Mouse (Mus musculus): Measurements from ENCODE around the gene Syngr1.

Syngr1 gene

GRCm38 (mm10) chr15:80088637-80089036 lies 2.5 kb upstream of the Syngr1 start:
- in situ Hi-C loops (cut with MseI, MboI): no loop called here

GRCm38 (mm10) chr15:80090155-80090554 lies 979 bp upstream of the Syngr1 start:
- in situ Hi-C loops (cut with MseI, MboI): no loop called here

- in situ Hi-C loops (cut with MseI, MboI): no loop called here
Observed at GRCm38 (mm10) chr15:80090741-80091120, 403 bp upstream of the Syngr1 start.

GRCm38 (mm10) chr15:80092041-80092441 lies 907 bp downstream of the Syngr1 start:
- in situ Hi-C loops (cut with MseI, MboI): no loop called here

GRCm38 (mm10) chr15:80092599-80092998 lies 1.5 kb downstream of the Syngr1 start:
- in situ Hi-C loops (cut with MseI, MboI): no loop called here

- in situ Hi-C loops (cut with MseI, MboI): no loop called here
Observed at GRCm38 (mm10) chr15:80094201-80094600, 3.1 kb downstream of the Syngr1 start.

GRCm38 (mm10) chr15:80095596-80095995 lies 4.5 kb downstream of the Syngr1 start:
- in situ Hi-C loops (cut with MseI, MboI): no loop called here

- in situ Hi-C loops (cut with MseI, MboI): no loop called here
Observed at GRCm38 (mm10) chr15:80096406-80096805, 5.3 kb downstream of the Syngr1 start.

- in situ Hi-C loops (cut with MseI, MboI): no loop called here
Observed at GRCm38 (mm10) chr15:80096946-80097881, 6.1 kb downstream of the Syngr1 start.

- in situ Hi-C loops (cut with MseI, MboI): no loop called here
Observed at GRCm38 (mm10) chr15:80097999-80098461, 6.9 kb downstream of the Syngr1 start.

GRCm38 (mm10) chr15:80098809-80099208 lies 7.7 kb downstream of the Syngr1 start:
- in situ Hi-C loops (cut with MseI, MboI): no loop called here

GRCm38 (mm10) chr15:80099477-80099876 lies 8.3 kb downstream of the Syngr1 start:
- in situ Hi-C loops (cut with MseI, MboI): no loop called here

GRCm38 (mm10) chr15:80100196-80100595 lies 9.1 kb downstream of the Syngr1 start:
- in situ Hi-C loops (cut with MseI, MboI): no loop called here

- in situ Hi-C loops (cut with MseI, MboI): no loop called here
Observed at GRCm38 (mm10) chr15:80100871-80101270, 9.7 kb downstream of the Syngr1 start.

- in situ Hi-C loops (cut with MseI, MboI): no loop called here
Observed at GRCm38 (mm10) chr15:80101503-80101902, 10.4 kb downstream of the Syngr1 start.

GRCm38 (mm10) chr15:80102495-80102894 lies 11.4 kb downstream of the Syngr1 start:
- in situ Hi-C loops (cut with MseI, MboI): no loop called here

GRCm38 (mm10) chr15:80105490-80106410 lies 14.6 kb downstream of the Syngr1 start:
- in situ Hi-C loops (cut with MseI, MboI): no loop called here

- in situ Hi-C loops (cut with MseI, MboI): no loop called here
Observed at GRCm38 (mm10) chr15:80107143-80107542, 16.0 kb downstream of the Syngr1 start.

GRCm38 (mm10) chr15:80107575-80107974 lies 16.4 kb downstream of the Syngr1 start:
- in situ Hi-C loops (cut with MseI, MboI): no loop called here

GRCm38 (mm10) chr15:80111436-80111835 lies 20.3 kb downstream of the Syngr1 start:
- in situ Hi-C loops (cut with MseI, MboI): no loop called here

GRCm38 (mm10) chr15:80112499-80112898 lies 21.4 kb downstream of the Syngr1 start:
- in situ Hi-C loops (cut with MseI, MboI): no loop called here

- in situ Hi-C loops (cut with MseI, MboI): no loop called here
Observed at GRCm38 (mm10) chr15:80114414-80114813, 23.3 kb downstream of the Syngr1 start.
